Mouse (Mus musculus) central nervous system, embryonic 18 days (tissue): ENCODE results near the gene Cyp20a1. TPM values are rescaled to one million over a fixed set of nuclear protein-coding genes. Genes with fewer than 3 reads are reported as not detected.

Experiments
- polyA plus RNA-seq: library from polyadenylated mRNA; depleted of rRNA; stranded (reverse); fragments of >200 nt; gene quantifications from 2 replicates; pipeline ENCODE4 v1.2.3, GENCODE M21; 2012; rRNA removed

Gene Cyp20a1
- polyA plus RNA-seq: 14.3 and 14.4 TPM in 2 replicates

GRCm38 (mm10) chr1:60342808-60343629, at the start of gene Cyp20a1:
Gene Cyp20a1, plus strand, starts transcription at chr1:60343323.

GRCm38 (mm10) chr1:60409168-60409828, 66.2 kb downstream of the Cyp20a1 start, which contains the start of gene Abi2:
Gene Abi2, plus strand, starts transcription at chr1:60409619.

Other genes starting within 250 kb of the Cyp20a1 start
- 9.9 and 10.4 TPM in 2 replicates for gene Carf, start 245.1 kb upstream of the Cyp20a1 start, polyA plus RNA-seq
- 26.0 and 27.5 TPM in 2 replicates for gene Wdr12, start 244.7 kb upstream of the Cyp20a1 start, polyA plus RNA-seq
- gene Nbeal1, start 162.7 kb upstream of the Cyp20a1 start, polyA plus RNA-seq: 6.8 and 7.7 TPM in 2 replicates
- gene Abi2, start 66.3 kb downstream of the Cyp20a1 start, polyA plus RNA-seq: 84.2 and 93.6 TPM in 2 replicates
- 20.9 and 21.9 TPM in 2 replicates for gene Raph1, start 223.8 kb downstream of the Cyp20a1 start, polyA plus RNA-seq